Mouse (Mus musculus) kidney, adult 2 months (tissue): ENCODE measurements around the gene Olfr1512. TPM values are rescaled to one million over a fixed set of nuclear protein-coding genes. Genes with fewer than 3 reads are reported as not detected.
"Not testable (repeated sequence)": the region's sequence is repeated elsewhere in the genome, so short reads cannot be mapped to it uniquely, and the experiment has no call there.

Experiments
- DNase-seq: peaks from one replicate; pipeline ENCODE4 v3.0.0; 2021
- H3K27ac ChIP-seq: fragments of 200-500 bp; 2 replicates; pipeline ENCODE4 v1.5.1; 2012; ENCODE audit warnings: low read depth, low read length, control low read depth, inconsistent platforms; ENCODE audit not compliant: insufficient read depth
- H3K27me3 ChIP-seq: fragments of 200-500 bp; replicated peaks from 2 replicates; pipeline ENCODE4 v1.6.1; 2012; ENCODE audit warnings: mild to moderate bottlenecking, moderate library complexity, low read length, inconsistent platforms; ENCODE audit not compliant: control insufficient read depth, insufficient read depth
- H3K36me3 ChIP-seq: fragments of 200-500 bp; 2 replicates; pipeline ENCODE4 v1.6.1; 2012; ENCODE audit warnings: mild to moderate bottlenecking, moderate library complexity, low read length, inconsistent platforms; ENCODE audit not compliant: control insufficient read depth, insufficient read depth
- H3K4me1 ChIP-seq: fragments of 200-500 bp; 2 replicates; pipeline ENCODE4 v1.6.1; 2011; ENCODE audit warnings: low read length; ENCODE audit not compliant: control insufficient read depth, insufficient read depth
- H3K4me3 ChIP-seq: fragments of 200-500 bp; 2 replicates; pipeline ENCODE4 v1.5.1; 2011; ENCODE audit warnings: mild to moderate bottlenecking, low read depth, low read length, control low read depth; ENCODE audit not compliant: insufficient read depth
- CTCF ChIP-seq: fragments of 200-500 bp; conservative IDR thresholded peaks from 2 replicates; pipeline ENCODE4 v1.5.1; 2011; ENCODE audit warnings: low read depth, mild to moderate bottlenecking, control low read depth, low read length, moderate library complexity, mixed read lengths; ENCODE audit not compliant: insufficient read depth, insufficient read length
- POLR2A ChIP-seq: fragments of 200-500 bp; IDR thresholded peaks from one replicate; pipeline ENCODE4 v1.6.1; 2011; ENCODE audit warnings: low read depth, low read length, control low read depth
- WGBS: fragments of 180-500 bp; shearing (Covaris S2); methylation state at CpG from one replicate; pipeline ENCODE4 v1.1.7; 2018; 5-methylcytosine and 5-hydroxymethylcytosine counted together
- polyA plus RNA-seq: library from polyadenylated mRNA; depleted of rRNA; stranded (reverse); fragments of >200 nt; gene quantifications from 2 replicates; pipeline ENCODE4 v1.2.3, GENCODE M21; 2012; rRNA removed

The Olfr1512 gene
- polyA plus RNA-seq, result not detected in 2 replicates

DNA sequence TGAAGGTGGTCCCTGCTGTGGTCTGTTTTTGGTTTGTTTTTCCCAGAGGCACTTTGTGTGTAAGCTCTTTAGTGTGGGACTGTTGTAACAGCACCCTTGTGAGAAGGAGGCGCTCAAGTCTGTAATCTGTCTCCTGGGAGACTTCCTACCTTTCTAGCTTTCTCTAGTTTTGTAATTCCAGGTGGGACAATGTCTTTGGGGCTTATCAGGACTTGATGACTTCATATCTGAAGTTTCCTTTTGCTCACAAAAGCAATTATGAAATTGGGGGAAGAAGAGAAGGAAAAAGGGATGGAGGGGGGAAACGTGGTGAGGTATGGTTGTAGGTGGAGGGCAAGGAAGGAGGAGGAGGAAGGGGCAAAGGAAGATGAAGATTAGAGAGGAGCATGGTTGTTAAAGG lies at the start of gene Olfr1512:
Olfr1512 (minus strand) TSS at position 101 of the 400 bp plus-strand sequence.
- Histone ChIP-seq H3K4me1 (no peaks in the 10 kb centered on the region), H3K27me3 (no peaks in the 10 kb centered on the region), H3K27ac (no peak within 1 kb of the TSS), H3K4me3 (no peak within 1 kb of the TSS), H3K36me3 (no peaks in the 10 kb centered on the region)
- TF ChIP-seq POLR2A (no peak), CTCF (no peak)
- 76% methylated on average over 2 of the region's 2 CpGs for WGBS
- DNase-seq, result no peak

- H3K27me3 ChIP-seq, result no peaks in the 10 kb centered on the region
- H3K4me3 ChIP-seq, result no peak overlapping the region
- TF ChIP-seq CTCF (no peak), POLR2A (no peak)
- H3K4me1 ChIP-seq, result no peaks in the 10 kb centered on the region
- no peaks in the 10 kb centered on the region for H3K36me3 ChIP-seq
- WGBS, result 92% methylated on average over 1 of the region's 1 CpGs
- no peak for DNase-seq
- H3K27ac ChIP-seq, result no peak overlapping the region
These were observed 48.7 kb upstream of the Olfr1512 start for GRCm38 (mm10) chr14:52427686-52428085.

DNA sequence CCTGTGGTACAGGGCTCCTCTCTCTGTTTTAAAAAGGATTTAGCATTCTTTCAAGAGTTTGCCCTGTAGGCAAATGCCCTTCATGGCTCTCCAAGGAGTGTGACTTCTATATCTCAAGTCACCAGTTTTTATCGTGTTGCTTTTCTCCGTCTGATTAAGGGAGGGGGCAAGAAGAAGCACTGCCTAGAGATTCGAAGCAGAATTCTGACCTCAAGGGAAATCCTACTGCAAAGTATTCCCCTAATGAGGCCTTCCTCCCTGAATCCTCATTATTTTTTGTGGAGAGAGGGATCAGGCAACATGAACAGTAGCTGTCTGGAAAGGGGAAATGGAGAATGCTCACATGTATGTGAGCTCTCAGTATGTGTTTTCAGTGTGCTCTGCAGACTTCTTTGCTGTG lies 35.3 kb upstream of the Olfr1512 start, which contains the start of gene Olfr1510:
Olfr1510 (minus strand) TSS at position 101 of the 400 bp plus-strand sequence.
- Histone ChIP-seq H3K27me3 (no peaks in the 10 kb centered on the region), H3K27ac (no peak within 1 kb of the TSS), H3K4me1 (no peaks in the 10 kb centered on the region), H3K4me3 (no peak within 1 kb of the TSS), H3K36me3 (no peaks in the 10 kb centered on the region)
- TF ChIP-seq CTCF, result no peak
- TF ChIP-seq POLR2A, result no peak
- 93% methylated on average over 3 of the region's 3 CpGs for WGBS
- DNase-seq, result no peak

- H3K27me3 ChIP-seq, H3K4me1 ChIP-seq, H3K36me3 ChIP-seq, DNase-seq, H3K27ac ChIP-seq, H3K4me3 ChIP-seq: not testable (repeated sequence)
- WGBS, result 62% methylated on average over 7 of the region's 10 CpGs
These were observed 31.4 kb upstream of the Olfr1512 start for GRCm38 (mm10) chr14:52410142-52410919.

GRCm38 (mm10) chr14:52397279-52397678 lies 18.3 kb upstream of the Olfr1512 start, which contains the start of gene Olfr1511:
TSS of gene Olfr1511 (minus strand) at chr14:52397379.
- WGBS, result 79% methylated on average over 4 of the region's 4 CpGs
- TF ChIP-seq POLR2A (no peak), CTCF (no peak)
- Histone ChIP-seq H3K4me3 (no peak within 1 kb of the TSS), H3K27me3 (no peaks in the 10 kb centered on the region), H3K36me3 (no peaks in the 10 kb centered on the region), H3K4me1 (no peaks in the 10 kb centered on the region), H3K27ac (no peak within 1 kb of the TSS)
- no peak for DNase-seq

DNA sequence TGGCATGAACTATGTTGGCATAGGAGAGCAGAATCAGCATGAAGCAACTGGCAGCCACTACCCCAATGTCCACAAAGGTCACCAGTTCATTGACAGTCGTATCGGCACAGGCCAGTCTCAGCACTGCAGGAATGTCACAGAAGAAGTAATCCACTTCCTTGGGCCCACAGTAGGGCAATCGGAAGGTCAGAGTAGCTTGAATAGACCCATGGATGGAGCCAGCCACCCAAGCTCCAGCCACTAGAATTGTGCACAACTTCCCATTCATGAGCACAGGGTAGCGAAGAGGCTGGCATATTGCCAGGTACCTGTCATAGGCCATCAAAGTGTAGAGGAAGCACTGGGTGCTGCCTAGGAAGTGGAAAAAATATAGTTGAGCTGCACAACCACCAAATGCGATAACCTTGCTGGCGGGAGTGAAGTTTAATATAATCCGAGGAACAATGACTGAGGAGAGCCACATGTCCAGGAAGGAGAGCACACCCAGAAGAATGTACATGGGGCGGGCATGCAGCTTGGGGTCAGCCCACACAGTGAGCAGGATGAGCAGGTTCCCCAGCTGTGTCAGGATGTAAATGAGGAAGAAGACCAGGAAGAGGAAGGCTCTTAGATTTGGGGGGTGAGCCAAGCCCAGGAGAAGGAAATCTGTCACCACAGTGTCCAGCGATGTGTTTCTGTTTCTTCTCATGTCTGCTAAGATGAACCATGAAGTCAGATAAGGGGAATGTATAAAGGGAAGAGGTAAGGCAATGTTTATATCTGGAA lies 11.3 kb upstream of the Olfr1512 start:
- H3K36me3 ChIP-seq, H3K27me3 ChIP-seq, H3K4me1 ChIP-seq, H3K4me3 ChIP-seq, H3K27ac ChIP-seq: not testable (repeated sequence)
- WGBS, result 68% methylated on average over 9 of the region's 9 CpGs
- DNase-seq, result peak; percentile 1

- no peak overlapping the region for H3K27ac ChIP-seq
- TF ChIP-seq CTCF (no peak), POLR2A (no peak)
- no peaks in the 10 kb centered on the region for H3K4me1 ChIP-seq
- no peaks in the 10 kb centered on the region for H3K27me3 ChIP-seq
- no peak overlapping the region for H3K4me3 ChIP-seq
- H3K36me3 ChIP-seq, result no peaks in the 10 kb centered on the region
- 84% methylated on average over 3 of the region's 3 CpGs for WGBS
- no peak for DNase-seq
These were observed 10.2 kb downstream of the Olfr1512 start for GRCm38 (mm10) chr14:52368741-52369140.
